In genomic region chr4:152916576-152916975, GRCm38 (mm10) we compare ENCODE assay signal across 14 mouse cellular contexts.
A peak's percentile ranks its signal among the peaks of the same experiment; 100 is the strongest.
DNase-seq lines count a peak whose midpoint lies in the region; ATAC-seq lines count a peak whose summit lies in the region.
"Had no signal": no experiment of that assay in that cellular context is flagged by ENCODE, and none has a peak within 500 bp of the region (broad histone marks: within the 10 kb centered on the region; RNA-seq: fewer than 3 reads in every experiment).

No protein-coding gene starts in this region.

- peaks cover 11% of the 10 kb centered on the region for H3K27me3 ChIP-seq in forebrain, embryonic 13.5 days
- no peaks in the 10 kb centered on the region; the same call in 1 of the 2 replicates for H3K27me3 ChIP-seq in neural tube, embryonic 12.5 days (replicated peaks)
- H3K27me3 ChIP-seq in heart, embryonic 12.5 days (replicated peaks), result 0 out of 2 replicates have a peak, but pooled peaks cover 10% of the 10 kb centered on the region

- H3K9me3 ChIP-seq in forebrain, embryonic 13.5 days (replicated peaks), result 0 out of 2 replicates have a peak, but pooled peaks cover 2% of the 10 kb centered on the region
- H3K9me3 ChIP-seq in neural tube, embryonic 12.5 days, result no peaks in the 10 kb centered on the region
- H3K9me3 ChIP-seq in heart, embryonic 12.5 days (replicated peaks), result 0 out of 2 replicates have a peak, but pooled peaks cover 3% of the 10 kb centered on the region
- H3K9me3 ChIP-seq: embryonic facial prominence, embryonic 12.5 days had no signal

- H3K36me3 ChIP-seq in forebrain, embryonic 13.5 days (ENCODE audit: poor library complexity, severe bottlenecking), result no peaks in the 10 kb centered on the region
- no peaks in the 10 kb centered on the region for H3K36me3 ChIP-seq in neural tube, embryonic 12.5 days
- H3K36me3 ChIP-seq in heart, embryonic 12.5 days, result no peaks in the 10 kb centered on the region
- H3K36me3 ChIP-seq: embryonic facial prominence, embryonic 12.5 days had no signal

- WGBS in forebrain, embryonic 13.5 days, result 3% methylated on average over 7 of the region's 7 CpGs
- WGBS in neural tube, embryonic 12.5 days, result 8% methylated on average over 7 of the region's 7 CpGs
- WGBS in heart, embryonic 12.5 days, result 48% methylated on average over 7 of the region's 7 CpGs

- intact Hi-C loops in left cerebral cortex, postnatal 14 days (cut with DNase I), result no loop called here

- no peak for ATAC-seq in forebrain, embryonic 13.5 days
- peak; percentile 25; the same call in 1 of the 2 replicates for ATAC-seq in neural tube, embryonic 12.5 days (ENCODE audit: low FRiP score, low read depth)
- ATAC-seq in heart, embryonic 12.5 days (ENCODE audit: insufficient number of reproducible peaks, low FRiP score), result no peak
- no peak for ATAC-seq in activated CD4-positive, CD25-positive, alpha-beta regulatory T cell, adult 4 months
- ATAC-seq: intestine, postnatal 0 days; lung, postnatal 0 days had no signal

- peaks cover 22% of the 10 kb centered on the region for H3K4me1 ChIP-seq in forebrain, embryonic 13.5 days
- peaks cover 17% of the 10 kb centered on the region for H3K4me1 ChIP-seq in neural tube, embryonic 12.5 days
- H3K4me1 ChIP-seq in heart, embryonic 12.5 days (replicated peaks), result no peaks in the 10 kb centered on the region
- H3K4me1 ChIP-seq: embryonic facial prominence, embryonic 12.5 days had no signal

- no peak overlapping the region for H3K4me3 ChIP-seq in forebrain, embryonic 13.5 days
- H3K4me3 ChIP-seq in neural tube, embryonic 12.5 days, result no peak overlapping the region
- H3K4me3 ChIP-seq in heart, embryonic 12.5 days, result no peak overlapping the region
- H3K4me3 ChIP-seq: embryonic facial prominence, embryonic 12.5 days had no signal

- peak overlapping the region; percentile 18; the same call in 1 of the 2 replicates for H3K4me2 ChIP-seq in forebrain, embryonic 13.5 days
- H3K4me2 ChIP-seq in neural tube, embryonic 12.5 days (replicated peaks), result peak overlapping the region; percentile 24; the same call in 1 of the 2 replicates
- H3K4me2 ChIP-seq in heart, embryonic 12.5 days, result no peak overlapping the region
- H3K4me2 ChIP-seq: embryonic facial prominence, embryonic 12.5 days; liver, embryonic 11.5 days had no signal

- no peak overlapping the region for H3K27ac ChIP-seq in forebrain, embryonic 13.5 days
- no peak overlapping the region for H3K27ac ChIP-seq in neural tube, embryonic 12.5 days
- H3K27ac ChIP-seq in heart, embryonic 12.5 days (ENCODE audit: poor library complexity, severe bottlenecking), result no peak overlapping the region
- H3K27ac ChIP-seq: embryonic facial prominence, embryonic 12.5 days had no signal

- DNase-seq in ZHBTc4 (ENCODE audit: low read depth, low spot score), result peak; percentile 55
- peak; percentile 52 for DNase-seq in mesoderm, embryonic 11.5 days (ENCODE audit: low read depth, low spot score)
- DNase-seq in right cerebral cortex, postnatal 14 days, result no peak
- DNase-seq in left cerebral cortex, postnatal 14 days (ENCODE audit: low spot score in 2 of 2), result no peak
- DNase-seq: cerebellum, adult 9-10 months; kidney, postnatal 4 days had no signal

- H3K9ac ChIP-seq in forebrain, embryonic 13.5 days, result no peak overlapping the region; the same call in 1 of the 2 replicates
- H3K9ac ChIP-seq in neural tube, embryonic 12.5 days, result no peak overlapping the region
- no peak overlapping the region for H3K9ac ChIP-seq in heart, embryonic 12.5 days
- H3K9ac ChIP-seq: embryonic facial prominence, embryonic 12.5 days had no signal

Comparison
In these comparisons a context has a peak if more than half of its experiments do, and no peak if none do; other contexts are left out.
1. DNase-seq: peak in ZHBTc4 (single experiment) and mesoderm, embryonic 11.5 days (single experiment); none in right cerebral cortex, postnatal 14 days (single experiment) and left cerebral cortex, postnatal 14 days (0 of 2).